Mouse (Mus musculus) midbrain, embryonic 13.5 days (tissue): ENCODE results near the gene Klhl31. TPM values are rescaled to one million over a fixed set of nuclear protein-coding genes. Genes with fewer than 3 reads are reported as not detected.

Experiments used
- ATAC-seq: fragments of 200-750 bp; cut with Nextera tagmentation; 2 replicates; pipeline ENCODE4 v1.8.0; 2017; ENCODE audit warnings: mild to moderate bottlenecking, moderate TSS enrichment, moderate library complexity
- H3K27ac ChIP-seq: fragments of 300-500 bp; sonication (generic); 2 replicates; pipeline ENCODE4 v1.5.1; 2015; ENCODE audit warnings: inconsistent platforms, mild to moderate bottlenecking, moderate library complexity
- H3K27me3 ChIP-seq: fragments of 300-500 bp; sonication (generic); 2 replicates; pipeline ENCODE4 v1.6.1; 2015; ENCODE audit warnings: mild to moderate bottlenecking, inconsistent platforms
- H3K36me3 ChIP-seq: fragments of 300-500 bp; sonication (generic); 2 replicates; pipeline ENCODE4 v1.6.1; 2015; ENCODE audit warnings: mild to moderate bottlenecking, inconsistent platforms
- H3K4me1 ChIP-seq: fragments of 300-500 bp; sonication (generic); replicated peaks from 2 replicates; pipeline ENCODE4 v1.6.1; 2015; ENCODE audit warnings: inconsistent platforms
- H3K4me2 ChIP-seq: fragments of 300-500 bp; sonication (generic); replicated peaks from 2 replicates; pipeline ENCODE4 v1.6.1; 2015; ENCODE audit warnings: moderate library complexity, mild to moderate bottlenecking, inconsistent platforms
- H3K4me3 ChIP-seq: fragments of 300-500 bp; sonication (generic); replicated peaks from 2 replicates; pipeline ENCODE4 v1.5.1; 2015; ENCODE audit warnings: mild to moderate bottlenecking, inconsistent platforms
- H3K9ac ChIP-seq: fragments of 300-500 bp; sonication (generic); replicated peaks from 2 replicates; pipeline ENCODE4 v1.6.1; 2015; ENCODE audit warnings: mild to moderate bottlenecking, inconsistent platforms
- H3K9me3 ChIP-seq: fragments of 300-500 bp; sonication (generic); 2 replicates; pipeline ENCODE4 v1.6.1; 2016; ENCODE audit warnings: mild to moderate bottlenecking, inconsistent platforms
- WGBS: fragments of 180-500 bp; shearing (Covaris S2); methylation state at CpG from one replicate; pipeline ENCODE4 v1.1.7; 2015; 5-methylcytosine and 5-hydroxymethylcytosine counted together
- polyA plus RNA-seq: library from polyadenylated mRNA; unstranded; fragments of >200 nt; fragmentation: Nextera tagmentation; extraction: Ambion mirVana; gene quantifications from 2 replicates; pipeline ENCODE4 v1.2.1, GENCODE M21; 2015

Klhl31 gene
- polyA plus RNA-seq: 0.05 TPM in 1 of 2 replicates, not detected in the other

DNA sequence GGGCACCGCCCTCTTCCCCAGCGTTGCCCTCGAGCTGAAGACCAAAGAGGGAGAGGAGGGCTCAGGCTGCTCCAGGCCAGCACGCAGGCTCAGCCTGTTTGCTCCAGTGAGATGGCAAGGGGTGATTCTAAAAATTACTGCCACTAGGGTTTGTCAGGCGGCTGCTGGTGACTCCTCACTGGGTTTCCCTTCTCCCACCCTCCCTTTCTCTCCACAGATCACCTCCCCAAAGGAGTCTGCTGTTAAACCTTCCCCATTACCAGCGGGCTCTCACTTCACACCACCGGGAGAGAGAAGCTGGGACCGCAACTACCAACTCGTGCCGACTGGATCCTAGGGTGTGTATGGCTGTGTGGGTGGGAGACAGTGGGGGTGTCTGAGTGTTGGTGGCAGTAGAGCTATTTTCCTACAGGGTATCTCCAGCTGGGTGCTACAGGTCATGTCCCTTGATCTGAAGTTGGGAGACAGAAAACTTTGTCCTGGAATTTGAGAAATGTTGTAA lies at the start of gene Klhl31:
TSS of gene Klhl31 (plus strand) at position 51 of the 502 bp plus-strand sequence.
- 71% methylated on average over 10 of the region's 10 CpGs for WGBS
- Histone ChIP-seq H3K36me3 (no peaks in the 10 kb centered on the region), H3K9ac (no peak within 1 kb of the TSS), H3K27me3 (no peaks in the 10 kb centered on the region), H3K4me1 (no peaks in the 10 kb centered on the region), H3K4me2 (no peak within 1 kb of the TSS), H3K27ac (no peak within 1 kb of the TSS), H3K9me3 (no peaks in the 10 kb centered on the region), H3K4me3 (no peak within 1 kb of the TSS)
- no peak for ATAC-seq

DNA sequence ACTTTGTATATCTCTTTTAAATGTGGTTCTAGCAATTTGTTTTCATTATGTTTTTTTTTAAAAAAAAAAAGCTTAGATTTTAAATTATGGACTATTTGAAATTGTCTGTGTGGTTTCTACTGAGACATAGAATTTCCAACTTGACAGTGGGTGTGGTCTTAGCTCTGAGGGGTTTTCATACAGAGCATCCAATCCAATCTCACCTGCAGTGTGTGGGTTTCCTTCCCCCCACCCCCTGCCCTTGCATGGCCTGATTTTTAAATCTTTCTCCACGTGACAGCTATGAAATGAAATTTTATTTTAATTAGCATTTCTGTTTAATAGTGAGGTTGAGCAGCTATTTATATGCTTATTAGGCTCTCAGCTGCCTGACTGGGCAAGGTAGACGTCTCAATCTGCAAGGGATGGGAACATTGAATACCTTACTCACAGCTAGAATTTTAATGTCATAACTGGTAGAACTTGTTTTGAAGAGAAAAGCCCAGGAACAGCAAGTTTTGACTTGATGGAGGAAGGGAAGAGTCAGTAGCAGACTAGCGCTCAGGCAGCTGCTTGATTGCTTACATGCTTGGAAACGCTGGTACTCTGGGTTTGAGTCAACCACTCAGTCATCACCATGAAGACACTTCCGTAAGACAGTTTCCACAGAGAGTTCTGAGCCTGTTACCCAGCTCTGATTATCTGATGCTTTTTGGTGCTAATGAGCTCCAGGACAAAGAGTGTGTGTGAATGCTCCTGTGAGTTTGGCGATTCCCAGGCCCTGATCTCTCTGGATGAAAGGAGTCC lies 49.3 kb upstream of the Klhl31 start:
- 0 out of 2 replicates have a peak, but pooled peaks have one; percentile 37 for ATAC-seq
- H3K4me3 ChIP-seq: no peak overlapping the region
- WGBS: 32% methylated on average over 6 of the region's 6 CpGs

DNA sequence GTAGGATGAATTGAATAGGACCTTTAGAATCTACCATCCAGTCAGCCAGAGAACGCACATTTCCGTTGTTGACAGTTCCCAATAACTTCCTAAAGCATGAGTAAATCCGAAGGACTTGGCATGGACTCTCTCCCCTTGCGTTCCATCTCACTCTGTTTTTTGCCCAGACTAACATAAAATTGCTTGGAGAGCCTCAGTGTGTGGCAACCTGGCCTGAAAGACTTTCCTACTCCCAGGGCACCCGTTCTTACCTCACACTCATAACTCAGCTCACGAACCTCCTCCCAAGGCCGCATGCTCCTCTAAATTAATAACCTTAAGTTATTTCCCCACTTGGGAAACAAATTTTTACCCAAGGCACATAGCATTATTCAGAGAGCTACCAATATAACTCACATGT lies 48.7 kb upstream of the Klhl31 start:
- WGBS: 62% methylated on average over 7 of the region's 7 CpGs
- no peak overlapping the region for H3K4me2 ChIP-seq
- H3K36me3 ChIP-seq: no peaks in the 10 kb centered on the region
- ATAC-seq: no peak
- no peak overlapping the region for H3K9ac ChIP-seq
- no peak overlapping the region for H3K27ac ChIP-seq
- no peak overlapping the region for H3K4me3 ChIP-seq
- peaks cover 17% of the 10 kb centered on the region for H3K4me1 ChIP-seq
- no peaks in the 10 kb centered on the region for H3K9me3 ChIP-seq
- 0 out of 2 replicates have a peak, but pooled peaks cover 3% of the 10 kb centered on the region for H3K27me3 ChIP-seq

More for the DNA sequence above, 49.3 kb upstream of the Klhl31 start:
- Histone ChIP-seq H3K27ac (no peak overlapping the region), H3K4me2 (no peak overlapping the region), H3K9ac (no peak overlapping the region), H3K9me3 (no peaks in the 10 kb centered on the region), H3K4me1 (peaks cover 17% of the 10 kb centered on the region), H3K27me3 (0 out of 2 replicates have a peak, but pooled peaks cover 3% of the 10 kb centered on the region), H3K36me3 (no peaks in the 10 kb centered on the region)

- 20% methylated on average over 2 of the region's 2 CpGs for WGBS
- no peak for ATAC-seq
- no peak overlapping the region for H3K4me2 ChIP-seq
- no peaks in the 10 kb centered on the region for H3K9me3 ChIP-seq
- H3K27me3 ChIP-seq: 0 out of 2 replicates have a peak, but pooled peaks cover under 1% of the 10 kb centered on the region
- no peak overlapping the region for H3K27ac ChIP-seq
- H3K4me1 ChIP-seq: peaks cover 17% of the 10 kb centered on the region
- H3K9ac ChIP-seq: no peak overlapping the region
- no peaks in the 10 kb centered on the region for H3K36me3 ChIP-seq
- H3K4me3 ChIP-seq: no peak overlapping the region
These were observed 46.8 kb upstream of the Klhl31 start for GRCm38 (mm10) chr9:77589496-77589895.

DNA sequence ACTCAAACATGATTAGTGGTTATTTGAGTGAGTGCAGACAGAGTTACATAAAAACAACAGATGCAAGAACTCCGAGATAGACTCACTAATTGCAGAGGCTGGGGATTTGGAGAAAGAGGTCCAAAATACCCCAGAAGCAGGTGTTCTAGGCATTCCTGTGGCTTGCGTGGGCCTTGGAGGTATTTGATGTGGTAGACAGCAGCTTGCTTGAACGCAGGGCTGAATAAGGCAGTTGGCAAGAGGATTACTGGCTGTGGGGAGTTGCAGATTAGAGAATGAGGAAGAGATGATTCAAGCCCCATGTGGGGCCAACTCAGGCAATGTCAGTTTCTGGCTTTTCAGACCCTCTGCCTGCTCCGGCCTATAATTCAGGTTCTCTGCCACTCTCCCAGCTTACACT lies 43.9 kb upstream of the Klhl31 start:
- no peak for ATAC-seq
- H3K27me3 ChIP-seq: 0 out of 2 replicates have a peak, but pooled peaks cover 2% of the 10 kb centered on the region
- no peaks in the 10 kb centered on the region for H3K9me3 ChIP-seq
- WGBS: 43% methylated on average over 4 of the region's 4 CpGs
- H3K27ac ChIP-seq: no peak overlapping the region
- no peak overlapping the region for H3K9ac ChIP-seq
- H3K4me1 ChIP-seq: peaks cover 23% of the 10 kb centered on the region
- H3K4me3 ChIP-seq: no peak overlapping the region
- H3K4me2 ChIP-seq: no peak overlapping the region
- H3K36me3 ChIP-seq: no peaks in the 10 kb centered on the region

GRCm38 (mm10) chr9:77595006-77595626 lies 41.2 kb upstream of the Klhl31 start:
- no peaks in the 10 kb centered on the region for H3K36me3 ChIP-seq
- H3K27ac ChIP-seq: peak overlapping the region; percentile 2; the same call in 1 of the 2 replicates
- no peak overlapping the region for H3K4me3 ChIP-seq
- peak overlapping the region; percentile 26 for H3K4me2 ChIP-seq
- H3K4me1 ChIP-seq: peaks cover 12% of the 10 kb centered on the region
- ATAC-seq: peak; percentile 46
- WGBS: 19% methylated on average over 12 of the region's 12 CpGs
- H3K9me3 ChIP-seq: no peaks in the 10 kb centered on the region
- no peak overlapping the region; the same call in 1 of the 2 replicates for H3K9ac ChIP-seq
- H3K27me3 ChIP-seq: 0 out of 2 replicates have a peak, but pooled peaks cover 2% of the 10 kb centered on the region

DNA sequence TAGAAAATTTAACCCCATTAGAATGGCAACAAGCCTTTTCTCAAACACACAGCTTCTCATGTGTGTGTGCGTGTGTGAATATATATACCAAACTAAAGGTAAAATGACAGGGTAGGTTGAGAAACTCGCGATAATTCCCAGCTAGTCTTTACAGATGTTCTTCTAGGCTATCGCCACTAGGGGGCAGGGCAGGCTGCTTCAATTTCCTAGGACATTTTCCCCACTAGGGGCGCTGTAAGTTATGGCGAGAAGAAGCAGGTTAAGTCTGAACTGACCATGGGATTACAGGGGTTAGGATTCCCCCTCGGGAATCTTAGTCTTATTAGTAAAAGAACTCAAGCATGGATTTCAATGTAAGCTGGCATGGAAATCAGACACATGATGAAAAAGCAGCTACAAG lies 39.9 kb upstream of the Klhl31 start:
- Histone ChIP-seq H3K4me1 (peaks cover 12% of the 10 kb centered on the region), H3K4me2 (no peak overlapping the region), H3K4me3 (no peak overlapping the region), H3K27ac (no peak overlapping the region), H3K36me3 (no peaks in the 10 kb centered on the region), H3K9me3 (no peaks in the 10 kb centered on the region), H3K27me3 (0 out of 2 replicates have a peak, but pooled peaks cover 2% of the 10 kb centered on the region), H3K9ac (no peak overlapping the region)
- ATAC-seq: peak; percentile 15; the same call in 1 of the 2 replicates
- WGBS: 34% methylated on average over 7 of the region's 7 CpGs

DNA sequence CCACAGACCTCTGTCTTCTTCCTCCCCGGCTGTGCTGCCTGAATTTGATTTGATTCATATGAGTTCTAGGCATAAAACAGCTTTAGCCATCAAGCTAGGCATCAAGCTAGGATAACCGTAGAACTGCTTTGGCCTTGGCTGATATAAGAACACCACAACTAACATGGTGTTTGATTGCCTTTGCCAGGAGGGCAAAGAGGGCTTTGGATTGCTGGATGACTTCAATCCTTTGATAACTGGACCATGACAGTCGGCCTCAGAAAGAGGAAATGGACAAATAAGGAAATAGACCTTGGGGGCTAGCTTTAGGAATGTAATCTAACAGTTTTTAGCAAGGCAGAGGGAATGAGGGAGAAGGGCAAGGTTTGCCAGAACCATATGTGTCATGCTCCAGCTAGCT lies 37.7 kb upstream of the Klhl31 start:
- Histone ChIP-seq H3K4me2 (no peak overlapping the region), H3K4me1 (peaks cover 12% of the 10 kb centered on the region), H3K9me3 (no peaks in the 10 kb centered on the region), H3K9ac (no peak overlapping the region), H3K4me3 (no peak overlapping the region), H3K36me3 (no peaks in the 10 kb centered on the region), H3K27me3 (0 out of 2 replicates have a peak, but pooled peaks cover 2% of the 10 kb centered on the region), H3K27ac (no peak overlapping the region)
- 35% methylated on average over 3 of the region's 3 CpGs for WGBS
- ATAC-seq: no peak

- Histone ChIP-seq H3K9ac (no peak overlapping the region), H3K27me3 (no peaks in the 10 kb centered on the region), H3K36me3 (no peaks in the 10 kb centered on the region), H3K4me3 (no peak overlapping the region), H3K4me2 (no peak overlapping the region), H3K4me1 (no peaks in the 10 kb centered on the region), H3K27ac (no peak overlapping the region), H3K9me3 (no peaks in the 10 kb centered on the region)
- no peak for ATAC-seq
- WGBS: 81% methylated on average over 10 of the region's 10 CpGs
These were observed 33.7 kb upstream of the Klhl31 start for GRCm38 (mm10) chr9:77602302-77603266.

- no peaks in the 10 kb centered on the region for H3K36me3 ChIP-seq
- H3K4me3 ChIP-seq: no peak overlapping the region
- 96% methylated on average over 1 of the region's 1 CpGs for WGBS
- H3K4me1 ChIP-seq: no peaks in the 10 kb centered on the region
- no peak overlapping the region for H3K9ac ChIP-seq
- H3K9me3 ChIP-seq: no peaks in the 10 kb centered on the region
- ATAC-seq: no peak
- H3K27me3 ChIP-seq: no peaks in the 10 kb centered on the region
- H3K27ac ChIP-seq: no peak overlapping the region
- H3K4me2 ChIP-seq: no peak overlapping the region
These were observed 32.3 kb upstream of the Klhl31 start for GRCm38 (mm10) chr9:77603965-77604509.

GRCm38 (mm10) chr9:77607295-77607694 lies 29.0 kb upstream of the Klhl31 start:
- no peaks in the 10 kb centered on the region for H3K36me3 ChIP-seq
- no peak overlapping the region for H3K27ac ChIP-seq
- H3K4me1 ChIP-seq: no peaks in the 10 kb centered on the region
- H3K4me3 ChIP-seq: no peak overlapping the region
- no peak overlapping the region for H3K9ac ChIP-seq
- WGBS: 79% methylated on average over 6 of the region's 6 CpGs
- no peak for ATAC-seq
- no peaks in the 10 kb centered on the region for H3K27me3 ChIP-seq
- no peak overlapping the region for H3K4me2 ChIP-seq
- no peaks in the 10 kb centered on the region for H3K9me3 ChIP-seq
